Mouse (Mus musculus) frontal cortex, postnatal 36 days (tissue): ENCODE results near the gene Elobl.

ENCODE experiments used
- DNase-seq, 2 experiments: peaks; one replicate each; pipeline ENCODE4 v3.0.0; 2022; ENCODE audit warnings: low spot score in 2 of 2

The Elobl gene

GRCm38 (mm10) chr11:88934089-88935000, 32.4 kb downstream of the Elobl start:
- peak; percentile 61 to 78 for DNase-seq

- no peak for DNase-seq
Observed at GRCm38 (mm10) chr11:88933030-88933429, 33.7 kb downstream of the Elobl start.

- DNase-seq, result no peak
Observed at GRCm38 (mm10) chr11:88931692-88932530, 34.8 kb downstream of the Elobl start.

- DNase-seq, result no peak
Observed at GRCm38 (mm10) chr11:88926566-88926965, 40.2 kb downstream of the Elobl start.
